Mouse (Mus musculus) cerebellum, adult (tissue): Measurements from ENCODE around the gene Gm5767.
"Not testable (repeated sequence)": the region's sequence is repeated elsewhere in the genome, so short reads cannot be mapped to it uniquely, and the experiment has no call there.

ENCODE experiments used
- ATAC-seq: cut with Nextera tagmentation; 2 replicates; pipeline ENCODE4 v1.9.2; 2017; ENCODE audit warnings: mild to moderate bottlenecking, moderate library complexity, mixed read lengths; ENCODE audit not compliant: insufficient number of reproducible peaks, low FRiP score, low TSS enrichment

Gm5767 gene

DNA sequence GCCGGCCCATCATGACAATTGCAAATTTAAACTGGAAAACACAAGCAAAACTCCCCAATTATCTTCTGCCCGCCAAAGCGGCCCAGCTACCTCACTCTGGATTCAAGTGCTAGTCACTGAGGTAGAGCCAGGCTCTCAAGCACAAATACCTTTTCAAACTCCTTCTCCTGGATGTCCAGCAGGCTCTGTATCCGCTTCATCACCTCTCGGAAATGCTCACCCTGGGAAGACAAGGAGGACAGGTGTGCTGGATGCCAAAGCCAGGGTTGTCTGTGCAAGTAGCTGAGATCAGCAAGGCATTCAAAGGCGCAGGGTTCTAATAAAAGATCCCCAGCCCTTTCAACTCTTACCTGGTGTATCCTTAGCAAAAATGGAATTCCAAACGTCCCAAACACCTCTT, 10.6 kb downstream of the Gm5767 start:
- ATAC-seq: no peak; the same call in 1 of the 2 replicates

DNA sequence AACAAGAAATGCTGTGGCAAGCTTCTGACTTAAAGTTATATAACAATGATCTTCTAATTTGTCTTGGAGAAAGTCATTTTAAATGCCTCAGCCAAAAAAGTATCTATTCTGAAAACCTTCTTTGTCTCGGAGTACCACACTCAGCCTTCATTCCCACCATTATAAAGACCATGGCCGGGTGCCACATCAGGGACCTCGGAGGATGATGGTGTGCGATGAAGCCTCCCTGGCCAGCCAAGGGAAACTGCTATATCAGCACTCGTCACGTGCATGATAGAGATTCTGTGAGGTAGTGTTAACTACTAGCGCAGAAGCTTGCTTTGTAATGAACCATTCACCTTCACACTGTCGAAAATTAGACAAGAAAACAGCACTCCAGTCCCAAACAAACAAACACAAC, 19.0 kb downstream of the Gm5767 start:
- no peak for ATAC-seq

DNA sequence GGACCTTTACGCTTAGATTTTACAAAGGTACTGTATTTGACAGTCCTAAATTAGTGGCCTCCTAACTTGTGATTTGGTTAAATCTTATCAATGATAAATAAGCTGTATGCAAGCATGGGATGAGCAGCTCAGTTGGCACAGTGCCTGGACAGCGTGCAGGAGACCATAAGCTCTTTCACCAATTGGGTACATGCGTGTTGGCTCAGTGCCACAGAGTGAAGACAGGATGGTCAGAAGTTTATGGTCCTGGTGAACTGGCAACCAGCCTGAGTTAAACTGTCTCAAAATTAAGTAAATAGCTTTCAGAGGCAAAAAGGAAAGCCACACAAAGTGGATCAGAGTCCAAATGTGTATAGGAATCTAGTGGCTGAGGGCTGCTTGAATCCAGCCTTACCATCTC, 20.0 kb downstream of the Gm5767 start:
- no peak for ATAC-seq

DNA sequence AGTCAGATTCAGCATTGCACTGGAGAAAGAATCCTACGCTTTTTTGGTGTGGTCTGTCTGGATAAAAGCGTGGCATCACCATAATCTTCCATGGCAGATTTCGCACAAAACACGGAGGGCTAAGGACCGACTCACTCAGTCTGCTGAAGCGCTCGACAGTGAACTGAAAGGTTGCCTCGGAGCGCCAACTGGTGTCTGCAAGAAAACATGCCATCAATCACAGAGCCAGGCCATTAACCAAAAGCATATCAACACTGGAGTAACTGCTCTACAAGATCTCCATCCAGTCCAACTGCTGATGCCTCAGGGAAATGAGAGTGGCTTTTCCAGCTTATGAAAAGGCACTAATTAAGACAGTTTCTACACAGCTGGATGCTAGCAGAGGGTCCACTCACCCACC, 31.4 kb downstream of the Gm5767 start:
- no peak for ATAC-seq

DNA sequence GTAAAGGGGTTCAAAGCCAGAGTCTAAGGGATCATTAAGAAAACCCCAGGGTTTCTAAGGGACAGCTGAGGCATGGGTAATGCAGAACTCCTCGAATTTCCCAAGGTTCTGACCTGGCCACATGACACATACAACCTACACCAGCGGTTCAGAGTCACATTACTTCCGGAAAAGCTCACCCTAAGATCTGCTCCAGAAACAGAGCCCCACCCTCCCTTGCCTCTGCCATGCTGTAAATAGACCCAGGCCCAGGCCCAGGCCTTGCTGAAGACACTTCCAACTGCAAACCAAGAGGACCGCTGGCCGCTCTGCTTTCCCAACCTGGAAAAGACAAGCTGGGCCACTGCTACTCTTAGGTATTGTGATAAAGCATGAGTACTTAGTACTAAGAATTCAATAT, 34.3 kb downstream of the Gm5767 start:
- no peak for ATAC-seq

DNA sequence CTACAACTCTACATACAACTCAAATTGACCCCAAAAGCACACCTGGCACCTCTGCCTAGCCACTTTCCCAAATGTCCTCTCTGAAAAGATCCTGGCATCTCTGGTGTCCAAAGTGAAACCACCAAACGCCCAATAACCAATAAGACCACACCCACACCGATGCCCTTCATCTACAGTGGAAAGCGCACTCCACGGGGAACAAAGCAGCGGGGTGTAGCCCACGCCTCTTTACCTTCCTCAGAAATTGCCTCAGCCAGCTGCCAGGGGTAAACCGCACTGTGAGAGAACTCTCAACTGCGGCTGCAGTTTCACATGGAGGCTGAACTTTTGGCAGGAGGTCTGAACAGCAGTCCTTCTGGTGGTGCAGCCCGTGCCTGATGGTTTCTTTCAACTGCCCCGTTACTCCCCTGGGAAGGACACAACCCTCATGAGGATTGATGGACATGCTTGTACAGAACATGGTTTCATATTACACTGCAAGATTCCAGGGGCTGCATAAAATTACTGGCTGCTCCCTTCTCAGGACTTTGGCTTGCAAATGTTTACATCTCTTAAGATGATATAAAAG, 35.0 kb downstream of the Gm5767 start:
- ATAC-seq: no peak

DNA sequence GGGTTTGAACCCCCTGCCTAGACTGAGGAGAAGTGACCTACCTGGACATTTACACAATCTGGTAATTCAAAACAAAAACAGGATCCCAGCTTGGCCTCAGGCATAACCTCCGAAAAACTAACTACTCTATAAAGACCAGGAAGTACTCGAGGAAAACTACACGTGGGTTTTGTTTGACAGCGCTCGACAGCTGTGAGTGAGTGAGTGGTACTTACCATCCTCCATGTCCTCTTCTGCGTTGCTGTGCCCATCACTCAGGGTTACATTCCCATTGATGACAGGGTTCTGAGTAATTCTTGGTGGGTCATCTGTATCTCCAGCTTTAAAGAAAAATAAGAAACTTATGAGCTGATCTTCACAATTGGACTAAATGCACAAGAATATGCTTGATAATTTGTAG, 35.7 kb downstream of the Gm5767 start:
- no peak for ATAC-seq

DNA sequence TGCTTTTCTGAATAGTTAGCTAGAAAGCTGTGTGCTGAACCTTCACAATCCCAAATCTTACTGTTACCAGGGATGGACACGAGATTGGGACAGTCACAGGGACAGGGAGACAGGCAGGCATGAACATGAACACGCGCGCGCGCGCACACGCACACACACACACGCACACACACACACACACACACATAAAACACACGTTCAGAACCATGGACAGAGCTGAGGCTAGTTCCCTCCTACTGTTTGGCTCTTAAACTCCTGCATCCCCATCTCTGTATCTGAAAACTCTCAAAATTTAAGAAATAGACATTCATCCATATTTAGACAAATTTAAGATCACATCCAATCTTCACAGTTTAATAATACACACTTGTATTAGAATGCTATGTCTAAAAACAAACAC, 37.2 kb downstream of the Gm5767 start:
- ATAC-seq: no peak

DNA sequence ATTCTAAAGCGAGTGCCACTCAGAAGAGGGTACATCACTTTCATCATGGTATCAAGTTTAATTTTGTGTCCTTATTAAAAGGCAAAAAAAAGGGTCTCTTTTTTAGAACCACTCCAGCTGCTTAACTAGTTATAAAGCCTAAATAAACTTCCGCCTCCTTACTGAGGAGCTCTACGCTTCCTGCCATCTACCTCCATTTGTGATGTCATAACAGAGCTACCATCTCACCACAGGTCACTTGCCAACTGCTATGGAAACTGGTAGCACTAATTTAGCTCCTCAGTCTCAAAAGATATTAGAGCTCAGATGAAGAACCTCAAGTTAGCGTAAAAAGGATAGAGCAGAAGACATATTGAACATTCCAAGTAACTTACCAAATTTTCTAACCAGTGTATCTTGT, 39.9 kb downstream of the Gm5767 start:
- no peak for ATAC-seq

DNA sequence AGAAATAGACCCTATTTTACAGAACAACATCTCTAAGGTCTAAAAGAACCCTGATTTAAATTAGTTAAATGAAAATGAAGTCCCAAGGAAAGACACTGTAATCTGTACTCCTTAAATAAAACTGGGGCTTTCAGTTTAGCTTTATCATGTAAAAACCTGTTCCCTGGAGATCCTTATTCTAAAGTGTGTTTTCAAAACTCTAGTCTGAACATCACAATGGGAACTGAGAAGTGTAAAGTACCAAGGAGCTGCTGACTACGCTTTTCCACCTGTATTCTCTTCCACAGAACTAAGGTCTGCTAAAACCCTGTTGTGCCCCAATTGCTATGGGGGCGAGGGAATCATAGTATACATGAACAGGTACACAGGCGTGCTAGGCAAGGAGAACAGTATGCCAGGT, 43.5 kb downstream of the Gm5767 start:
- no peak for ATAC-seq

DNA sequence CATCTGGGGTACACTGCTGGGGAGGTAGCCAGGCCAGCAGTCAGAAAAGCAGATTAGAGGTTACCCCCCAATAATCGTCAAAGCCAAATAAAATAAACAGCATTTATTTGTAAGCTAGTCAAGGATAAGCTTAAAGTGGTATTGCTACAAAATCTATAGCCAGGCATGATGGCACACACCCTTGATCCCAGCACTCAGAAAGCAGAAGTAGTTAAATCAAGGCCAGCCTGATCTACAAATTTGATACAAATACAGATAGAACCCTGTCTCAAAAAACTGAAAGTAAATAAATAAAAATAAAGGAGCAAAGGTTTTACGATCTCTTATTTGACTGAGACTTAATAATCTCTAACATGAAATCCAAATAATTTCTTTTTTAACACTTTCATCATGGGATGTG, 45.2 kb downstream of the Gm5767 start:
- ATAC-seq: no peak

DNA sequence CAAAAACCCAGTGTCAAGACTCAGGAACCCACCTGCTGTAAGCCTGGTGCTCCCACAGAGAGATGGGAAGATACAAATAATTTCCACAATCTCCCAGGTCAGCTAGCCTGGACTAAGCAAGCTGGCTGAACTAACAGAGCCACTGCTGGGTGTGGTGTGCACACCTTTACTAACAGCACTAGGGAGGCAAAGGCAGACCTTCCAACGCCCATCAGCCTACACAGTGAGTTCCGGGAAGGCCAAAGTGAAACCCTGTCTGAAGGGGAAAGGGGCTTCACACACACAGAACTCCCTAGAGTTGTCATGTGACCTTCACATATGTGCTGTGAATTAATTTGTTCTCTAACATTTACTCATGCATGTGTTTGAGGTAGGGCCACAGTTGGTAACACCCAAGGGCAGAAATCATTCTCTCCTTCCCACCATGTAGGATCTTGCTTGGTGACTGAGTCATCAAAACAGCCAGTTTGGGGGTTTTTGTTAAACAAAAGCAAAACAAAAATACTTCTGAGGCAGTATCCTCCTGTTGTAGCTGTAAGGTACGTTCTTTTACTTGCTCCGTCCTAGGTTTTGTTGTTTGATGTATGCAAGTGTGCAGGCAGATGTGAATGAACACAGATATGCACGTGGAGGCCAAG, 47.7 kb downstream of the Gm5767 start:
- ATAC-seq: no peak

DNA sequence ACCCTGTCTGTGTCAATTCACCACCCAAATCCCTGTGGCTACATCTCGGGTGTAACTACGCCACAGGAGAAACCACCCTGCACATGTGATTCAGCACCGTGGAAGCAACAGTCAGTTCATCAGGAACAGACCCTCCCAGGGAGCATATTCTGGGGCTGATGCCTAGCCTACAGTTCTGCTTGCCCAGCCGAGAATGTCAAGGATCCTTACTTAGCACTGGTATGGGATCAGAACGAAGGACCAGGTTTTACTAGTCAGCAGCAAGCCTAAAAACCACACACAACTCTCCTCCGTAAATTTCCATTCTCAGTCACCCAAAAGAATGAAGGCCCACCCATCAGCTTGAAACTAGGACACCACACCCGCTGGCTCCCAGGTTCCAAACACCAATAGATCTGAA, 51.1 kb downstream of the Gm5767 start:
- no peak for ATAC-seq

DNA sequence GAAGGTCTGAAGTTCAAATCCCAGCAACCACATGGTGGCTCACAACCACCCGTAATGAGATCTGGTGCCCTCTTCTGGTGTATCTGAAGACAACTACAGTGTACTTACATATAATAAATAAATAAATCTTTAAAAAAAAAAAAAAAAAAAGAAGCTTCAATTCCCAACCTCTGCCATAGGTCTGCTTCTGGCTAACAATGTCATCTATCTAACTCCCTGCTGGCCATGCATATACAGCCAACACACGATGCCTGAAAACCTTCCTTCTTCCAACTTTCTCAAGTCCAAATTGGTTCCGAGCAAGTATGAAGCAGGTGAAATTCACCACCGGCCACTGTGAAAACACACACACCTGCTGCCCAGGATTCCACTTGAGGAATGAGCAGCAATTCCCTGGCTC, 51.9 kb downstream of the Gm5767 start:
- not testable (repeated sequence) for ATAC-seq
